Mouse (Mus musculus) left cerebral cortex, postnatal 36 days (tissue): ENCODE results near the gene Arhgap24. TPM values are rescaled to one million over a fixed set of nuclear protein-coding genes. Genes with fewer than 3 reads are reported as not detected.

ENCODE experiments used
- DNase-seq, 2 experiments: peaks; one replicate each; pipeline ENCODE4 v3.0.0; 2021 to 2022; ENCODE audit warnings: low spot score in 2 of 2, mixed read lengths in 1 of 2
- intact Hi-C: fragments of 180-260 bp; cut with DNase I; formaldehyde crosslinking; loops from one replicate; pipeline ENCODE4 v1.15.1; 2025
- total RNA-seq, 2 experiments: library from RNA; stranded (reverse); gene quantifications; 2 replicates each; pipeline ENCODE4 v1.2.3; 2021

The Arhgap24 gene
- total RNA-seq, 2 experiments from 2014 or later, result 4.8 to 7.0 TPM

- no peak for DNase-seq
- intact Hi-C loops, result no loop called here
These were observed 16.0 kb downstream of the Arhgap24 start for GRCm38 (mm10) chr5:102497205-102497604.

- no peak for DNase-seq
- intact Hi-C loops, result no loop called here
These were observed 17.6 kb downstream of the Arhgap24 start for GRCm38 (mm10) chr5:102498747-102499146.

- no peak for DNase-seq
- intact Hi-C loops, result no loop called here
These were observed 21.1 kb downstream of the Arhgap24 start for GRCm38 (mm10) chr5:102502333-102502732.

GRCm38 (mm10) chr5:102503066-102503465 lies 21.9 kb downstream of the Arhgap24 start:
- intact Hi-C loops, result no loop called here
- no peak for DNase-seq

GRCm38 (mm10) chr5:102503868-102504267 lies 22.7 kb downstream of the Arhgap24 start:
- DNase-seq, result no peak
- intact Hi-C loops, result no loop called here

GRCm38 (mm10) chr5:102504557-102504956 lies 23.4 kb downstream of the Arhgap24 start:
- intact Hi-C loops, result no loop called here
- DNase-seq, result no peak

- intact Hi-C loops, result no loop called here
- no peak for DNase-seq
These were observed 27.0 kb downstream of the Arhgap24 start for GRCm38 (mm10) chr5:102508162-102508561.

GRCm38 (mm10) chr5:102509381-102509780 lies 28.2 kb downstream of the Arhgap24 start:
- DNase-seq, result no peak
- intact Hi-C loops, result no loop called here

- intact Hi-C loops, result no loop called here
- DNase-seq, result no peak
These were observed 30.5 kb downstream of the Arhgap24 start for GRCm38 (mm10) chr5:102511651-102512050.

- intact Hi-C loops, result no loop called here
- DNase-seq, result no peak
These were observed 34.3 kb downstream of the Arhgap24 start for GRCm38 (mm10) chr5:102515496-102515895.

- intact Hi-C loops, result no loop called here
These were observed 39.3 kb downstream of the Arhgap24 start for GRCm38 (mm10) chr5:102520506-102520905.

GRCm38 (mm10) chr5:102535311-102535710 lies 54.1 kb downstream of the Arhgap24 start:
- DNase-seq, result no peak
- intact Hi-C loops, result no loop called here

More at GRCm38 (mm10) chr5:102520506-102520905, 39.3 kb downstream of the Arhgap24 start:
- no peak for DNase-seq

- no peak for DNase-seq
- intact Hi-C loops, result no loop called here
These were observed 56.6 kb downstream of the Arhgap24 start for GRCm38 (mm10) chr5:102537819-102538218.

GRCm38 (mm10) chr5:102546296-102546695 lies 65.1 kb downstream of the Arhgap24 start:
- DNase-seq, result no peak

GRCm38 (mm10) chr5:102547786-102548185 lies 66.6 kb downstream of the Arhgap24 start:
- intact Hi-C loops, result no loop called here
- DNase-seq, result no peak

More at GRCm38 (mm10) chr5:102546296-102546695, 65.1 kb downstream of the Arhgap24 start:
- intact Hi-C loops, result no loop called here

GRCm38 (mm10) chr5:102548382-102548781 lies 67.2 kb downstream of the Arhgap24 start:
- intact Hi-C loops, result no loop called here
- no peak for DNase-seq

- intact Hi-C loops, result no loop called here
- no peak for DNase-seq
These were observed 69.0 kb downstream of the Arhgap24 start for GRCm38 (mm10) chr5:102550211-102550610.

GRCm38 (mm10) chr5:102550870-102551637 lies 69.9 kb downstream of the Arhgap24 start:
- no peak for DNase-seq
- intact Hi-C loops, result no loop called here

- intact Hi-C loops, result no loop called here
These were observed 71.3 kb downstream of the Arhgap24 start for GRCm38 (mm10) chr5:102552533-102552932.

GRCm38 (mm10) chr5:102555958-102556357 lies 74.8 kb downstream of the Arhgap24 start:
- DNase-seq, result no peak
- intact Hi-C loops, result no loop called here

More at GRCm38 (mm10) chr5:102552533-102552932, 71.3 kb downstream of the Arhgap24 start:
- no peak for DNase-seq

GRCm38 (mm10) chr5:102560270-102560669 lies 79.1 kb downstream of the Arhgap24 start:
- DNase-seq, result no peak
- intact Hi-C loops, result no loop called here
